Mouse (Mus musculus) 3134 (cell line): ENCODE measurements around the gene Exoc4.

ENCODE experiments used
- DNase-seq: peaks from one replicate; pipeline ENCODE4 v3.0.0-alpha.2; 2011; ENCODE audit warnings: low spot score; ENCODE audit not compliant: insufficient read length; ENCODE audit errors: extremely low read depth

Gene Exoc4

DNA sequence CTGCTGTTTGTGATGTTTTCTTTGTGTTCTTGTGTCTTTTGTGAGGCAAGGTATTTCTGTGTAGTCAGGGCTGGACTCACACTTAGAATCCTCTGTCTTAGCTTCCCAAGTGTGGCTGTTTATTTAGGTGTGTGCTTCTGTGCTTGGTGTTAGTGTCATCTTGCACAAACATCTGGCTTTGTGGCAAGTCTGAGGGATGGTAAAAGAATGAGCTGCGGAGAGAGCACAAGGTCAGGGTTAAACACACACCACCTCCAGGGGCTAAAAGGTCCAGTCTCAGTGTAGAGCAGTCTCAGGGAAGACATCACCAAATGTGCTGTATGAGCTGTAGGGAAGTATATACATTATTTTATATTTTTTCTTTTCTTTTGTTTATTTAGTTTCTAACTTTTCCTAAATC is 57.1 kb downstream of the Exoc4 start:
- DNase-seq, result no peak

DNA sequence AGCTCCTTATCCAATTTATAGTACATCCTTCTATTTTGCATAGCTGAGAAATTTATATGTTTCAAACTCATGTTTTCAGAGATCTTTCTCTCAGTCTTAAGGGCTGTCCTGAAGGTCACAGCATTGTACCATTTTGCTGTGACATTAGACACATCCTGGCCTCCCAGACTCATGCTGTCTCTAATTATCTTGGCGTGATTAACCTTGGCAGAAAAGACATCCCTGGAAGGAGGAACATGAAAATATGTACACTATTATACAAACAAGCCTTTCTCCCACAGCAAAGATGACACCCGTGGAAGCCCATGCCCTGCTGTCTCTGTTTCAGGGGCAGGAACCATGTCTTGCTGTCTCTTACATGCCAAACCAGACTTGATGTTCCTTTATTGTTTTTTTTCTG is 59.8 kb downstream of the Exoc4 start:
- DNase-seq, result no peak

DNA sequence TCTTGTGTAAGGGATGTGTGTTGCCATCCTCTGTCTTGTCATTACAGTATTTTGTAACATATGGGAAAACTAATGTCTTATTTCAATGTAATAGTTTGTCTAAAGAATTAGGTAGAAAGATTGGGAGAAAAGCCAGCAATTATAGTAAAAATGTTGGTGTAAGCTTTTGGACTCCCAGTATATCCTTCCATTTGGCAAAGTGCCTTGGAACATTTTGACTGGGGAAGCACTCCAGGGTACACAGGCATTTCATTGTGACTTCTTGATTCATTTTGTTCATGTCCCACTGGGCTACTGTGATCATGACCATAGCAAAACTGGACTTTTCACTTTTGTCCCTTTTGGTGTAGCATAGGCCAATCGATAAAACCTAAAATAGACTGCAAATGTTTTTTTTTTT is 61.6 kb downstream of the Exoc4 start:
- DNase-seq, result no peak

DNA sequence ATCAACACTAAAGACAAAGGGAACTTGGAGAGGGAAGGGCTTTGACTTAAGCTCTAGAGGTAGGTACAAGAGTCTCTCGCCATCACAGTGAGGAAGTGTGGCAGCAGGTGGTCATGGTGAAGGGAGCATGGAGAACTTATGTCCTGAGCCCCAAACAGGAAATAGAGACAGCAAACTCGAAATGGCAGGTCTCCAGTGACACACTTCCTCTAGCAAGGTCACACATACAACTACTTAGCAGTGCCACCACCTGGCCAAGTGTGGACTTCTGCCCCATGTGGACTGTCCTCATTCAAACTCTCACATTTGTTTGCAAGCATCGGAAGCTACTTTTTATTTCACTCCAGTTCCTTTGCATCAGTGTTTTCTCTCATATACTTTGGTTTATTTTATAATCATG is 74.0 kb downstream of the Exoc4 start:
- no peak for DNase-seq

DNA sequence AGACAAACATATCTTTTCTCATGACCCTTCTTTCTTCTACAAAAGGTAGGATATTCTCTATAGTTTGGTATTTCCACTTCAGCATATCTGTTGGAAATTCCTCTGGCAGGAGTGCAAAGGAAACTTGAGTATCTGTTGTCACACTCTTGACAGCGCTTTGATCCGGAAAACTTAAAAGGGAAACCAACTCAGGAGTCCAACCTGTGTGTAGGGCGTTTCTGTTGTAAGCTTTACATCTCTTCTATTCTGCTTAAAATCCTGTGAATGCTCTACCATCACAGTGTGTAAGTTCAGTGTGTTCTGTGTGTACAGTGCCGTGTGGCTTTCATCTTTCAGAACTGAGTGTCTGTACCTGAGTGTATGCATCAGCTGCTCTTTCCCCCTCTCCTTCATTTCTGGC is 74.5 kb downstream of the Exoc4 start:
- DNase-seq, result no peak

DNA sequence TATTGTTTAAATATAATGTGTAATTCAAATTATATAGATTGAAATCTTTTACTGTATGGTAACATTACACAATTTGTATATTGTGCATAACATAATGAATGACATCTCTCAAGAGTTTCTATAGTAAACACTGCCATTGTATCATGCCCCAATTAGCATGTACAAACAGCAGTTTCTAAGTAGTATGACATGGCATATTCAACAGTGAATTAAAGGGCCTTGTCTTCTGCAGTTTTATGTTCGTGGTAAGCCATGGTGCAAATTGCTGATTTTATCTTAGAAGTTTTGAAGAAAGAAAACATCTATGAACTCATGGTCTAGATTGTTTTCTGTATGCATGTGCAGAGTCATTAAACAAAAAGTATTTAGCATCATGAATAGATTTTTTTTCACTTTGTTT is 79.4 kb downstream of the Exoc4 start:
- DNase-seq, result no peak

DNA sequence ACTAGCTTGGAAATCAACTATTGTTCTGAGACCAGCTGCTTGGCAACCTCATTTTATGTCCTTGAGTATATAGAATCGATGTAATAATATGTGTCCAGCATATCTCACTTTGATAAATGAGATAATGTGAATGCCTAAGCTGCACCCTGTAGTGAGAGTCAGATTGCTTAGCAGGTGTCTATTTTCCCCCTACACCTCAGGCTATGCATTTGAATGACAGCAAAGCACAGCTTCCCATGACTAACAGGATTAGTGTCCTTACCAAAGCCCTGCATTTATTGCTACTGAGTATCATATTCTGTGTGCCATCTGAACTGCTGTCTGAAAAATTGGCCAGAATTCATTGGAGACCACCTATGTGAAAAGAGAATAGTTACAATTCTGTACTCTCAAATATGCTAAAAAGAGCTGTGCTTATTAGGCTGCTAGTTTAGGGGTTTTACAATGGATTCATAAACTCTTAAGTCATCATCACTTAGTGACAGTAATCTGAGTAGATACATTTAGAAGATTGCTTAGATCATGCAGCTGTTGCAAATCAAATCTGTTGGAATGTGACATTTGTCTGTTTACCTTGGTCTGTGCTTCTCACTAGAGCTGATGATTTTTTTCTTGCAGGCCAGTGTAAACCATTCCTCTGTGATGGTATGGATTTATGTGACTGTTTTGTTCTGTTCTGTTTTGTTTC is 98.3 kb downstream of the Exoc4 start:
- DNase-seq, result no peak

DNA sequence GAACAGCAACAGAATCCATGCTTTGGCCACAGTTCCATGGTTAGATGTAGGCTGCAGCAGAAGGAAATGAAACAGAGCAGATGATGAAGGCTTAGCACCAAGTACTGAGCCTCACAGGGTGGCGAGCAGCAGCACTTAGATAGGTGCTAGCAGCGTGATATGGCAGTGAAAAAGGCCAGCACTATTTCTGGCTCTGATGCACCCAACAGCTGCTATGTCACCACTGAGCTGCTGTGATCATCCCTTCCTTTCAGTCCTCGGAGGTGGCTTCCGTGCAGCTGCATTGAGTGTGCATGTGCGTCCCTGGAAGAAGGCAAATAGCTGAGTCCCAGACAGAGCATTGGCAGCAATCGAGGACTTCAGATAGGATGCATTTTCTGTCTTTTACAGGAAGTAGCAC is 112.7 kb downstream of the Exoc4 start:
- no peak for DNase-seq

DNA sequence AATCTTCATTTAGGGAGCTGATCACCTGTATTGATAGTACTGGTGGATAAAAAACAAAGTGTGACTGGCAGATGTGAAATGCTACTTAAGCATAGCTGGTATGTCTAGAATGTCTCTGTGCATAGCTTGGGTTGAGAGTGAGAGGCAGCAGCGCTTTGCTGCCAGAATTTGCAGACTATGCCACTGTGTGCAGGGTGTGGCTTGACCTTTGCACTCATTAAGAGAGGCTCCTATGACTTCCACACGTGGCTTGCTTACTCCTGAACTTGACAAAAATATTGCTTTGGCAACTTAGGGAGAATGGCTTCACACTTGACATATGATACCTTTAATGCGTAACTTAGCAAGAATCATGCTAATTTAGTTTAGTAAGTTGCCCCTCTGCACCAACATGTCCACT is 131.6 kb downstream of the Exoc4 start:
- DNase-seq, result no peak

DNA sequence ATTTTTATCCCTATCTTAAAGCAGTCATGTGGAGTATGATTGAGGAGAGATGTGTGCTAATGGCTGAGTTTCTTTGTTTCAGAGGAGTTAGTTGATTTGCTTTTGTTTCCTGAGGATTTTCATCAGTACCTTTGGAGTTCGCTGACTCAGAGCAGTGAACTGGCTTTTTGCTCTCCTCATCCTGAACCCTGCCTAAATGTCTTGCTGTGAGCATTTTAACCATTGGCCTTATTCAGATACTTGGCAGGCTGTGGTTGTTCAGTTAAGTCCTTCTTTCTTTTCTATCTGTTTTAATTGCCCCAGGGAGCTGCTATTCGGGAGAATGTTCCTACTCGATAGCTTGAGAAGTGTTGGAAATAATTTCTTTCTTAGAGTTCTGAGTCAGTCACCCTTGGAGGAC is 133.3 kb downstream of the Exoc4 start:
- DNase-seq, result no peak

DNA sequence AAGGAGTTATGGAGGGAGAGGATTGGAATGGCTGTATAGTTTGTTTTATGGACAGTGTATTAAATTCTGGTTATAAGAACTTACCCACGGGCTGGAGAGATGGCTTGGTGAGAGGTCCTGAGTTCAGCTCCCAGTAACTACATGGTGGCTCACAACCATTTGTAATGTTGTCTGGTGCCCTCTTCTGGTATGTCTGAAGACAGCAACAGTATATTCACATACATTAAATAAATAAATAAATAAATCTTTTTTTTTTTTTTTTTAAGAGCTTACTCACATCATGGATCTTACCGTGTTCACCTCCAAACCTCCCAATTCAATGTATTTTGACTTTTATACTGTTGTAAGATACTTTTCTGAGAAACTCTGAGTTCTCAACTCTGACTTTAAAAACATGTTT is 143.1 kb downstream of the Exoc4 start:
- DNase-seq, result no peak

DNA sequence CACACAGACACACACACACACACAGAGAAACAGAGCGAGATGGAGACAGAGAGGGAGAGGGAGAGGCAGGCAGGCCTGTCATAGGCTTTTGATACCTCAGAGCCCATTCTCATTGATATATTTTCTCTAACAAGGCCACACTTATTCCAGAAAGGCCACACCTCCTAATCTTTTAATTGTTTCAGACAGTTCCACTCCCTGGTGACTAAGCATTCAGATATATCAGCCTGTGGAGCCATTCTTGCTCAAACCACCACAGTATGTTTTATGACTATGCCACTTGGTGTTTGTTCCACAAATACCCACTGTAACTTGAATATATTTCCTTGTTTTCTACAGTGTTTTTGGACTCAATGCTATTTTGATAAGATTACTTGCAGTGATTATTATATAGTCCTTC is 150.6 kb downstream of the Exoc4 start:
- no peak for DNase-seq

DNA sequence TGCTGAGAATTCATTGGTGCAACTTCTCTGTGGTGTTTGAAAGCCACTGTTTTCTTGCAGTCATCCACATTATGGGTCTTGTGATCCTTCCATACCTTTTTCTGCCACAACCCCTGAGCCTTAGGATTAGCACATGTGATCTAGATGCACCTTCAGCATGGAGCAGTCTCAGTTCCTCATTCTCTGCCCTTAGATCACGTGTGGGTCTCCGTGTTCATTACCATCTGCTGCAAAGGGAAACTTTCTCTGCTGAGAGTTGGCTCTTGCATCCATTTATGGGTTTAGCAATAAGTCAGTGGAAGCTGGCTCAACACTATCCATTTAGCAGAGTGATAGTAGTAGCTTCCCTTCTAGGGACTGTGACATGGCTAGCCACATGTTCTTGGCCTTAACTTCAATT is 152.3 kb downstream of the Exoc4 start:
- DNase-seq, result no peak

DNA sequence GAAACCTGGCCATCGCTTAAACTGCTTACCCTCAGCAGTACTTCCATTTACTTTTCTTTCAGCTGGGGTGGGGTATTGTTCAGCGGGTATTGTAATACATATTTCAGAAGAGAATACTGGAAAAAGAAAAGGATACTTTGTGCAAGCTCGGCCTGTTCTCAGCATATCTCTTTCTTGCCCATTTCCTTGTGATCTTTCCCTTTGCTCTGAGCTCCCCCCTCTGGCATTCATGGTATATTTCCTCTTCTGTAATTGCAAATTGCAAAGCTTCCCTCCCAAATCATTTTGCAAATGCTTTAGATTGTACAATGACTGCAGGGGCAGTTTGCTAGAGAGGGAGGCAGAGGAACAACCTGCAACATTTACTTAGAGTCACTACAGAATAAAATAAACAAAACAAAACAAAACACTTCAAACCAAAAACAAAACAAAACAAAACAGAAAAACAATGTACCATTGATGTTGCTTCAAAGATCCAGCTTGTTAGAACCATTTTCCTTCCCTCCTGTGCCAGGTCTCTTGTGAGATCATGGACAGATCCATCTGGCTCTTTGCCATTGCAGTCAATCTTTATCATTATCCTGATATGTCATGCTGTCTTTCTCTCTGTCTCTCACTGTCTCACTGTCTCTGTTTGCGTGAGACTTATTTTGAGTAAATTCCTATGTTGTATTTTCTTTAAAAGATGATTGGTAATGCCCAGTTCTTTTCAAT is 156.8 kb downstream of the Exoc4 start:
- DNase-seq, result no peak

DNA sequence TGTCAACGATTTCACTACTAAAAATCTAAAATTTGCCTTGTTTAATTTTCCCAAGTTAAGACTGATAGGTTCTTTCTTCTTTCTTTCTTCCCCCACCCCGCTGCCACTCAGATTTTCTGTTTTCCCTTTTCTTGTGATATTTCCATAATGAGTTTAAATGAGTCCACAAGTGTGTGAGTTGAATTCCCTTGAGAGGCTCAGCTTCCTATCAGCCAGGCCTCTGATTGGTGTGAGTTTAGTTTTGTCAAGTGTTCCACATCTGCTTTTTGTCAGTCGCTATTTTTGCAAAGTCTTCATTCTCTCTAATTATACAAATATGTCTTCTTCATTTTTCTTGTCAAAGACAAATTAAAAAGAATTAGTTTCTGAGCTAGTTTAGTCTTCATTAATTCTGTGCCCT is 160.7 kb downstream of the Exoc4 start:
- DNase-seq, result no peak

DNA sequence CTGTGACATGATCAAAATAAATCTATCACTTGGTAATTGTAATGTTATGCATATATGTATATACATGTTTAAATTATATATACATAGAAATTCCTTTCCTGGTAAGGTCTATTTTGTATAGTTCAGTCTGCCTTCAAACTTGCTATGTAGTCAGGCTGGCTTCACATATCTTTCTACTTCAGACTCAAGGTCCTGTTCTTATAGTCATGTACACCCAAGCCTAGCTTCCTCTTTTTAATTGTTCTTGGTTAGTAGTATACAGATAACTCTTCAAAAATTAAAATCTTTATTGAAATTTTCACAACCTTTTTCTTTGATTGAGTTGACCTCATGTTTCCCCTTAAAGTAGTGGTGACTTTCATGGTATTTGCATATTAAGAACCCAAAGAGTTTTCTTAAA is 176.1 kb downstream of the Exoc4 start:
- no peak for DNase-seq

DNA sequence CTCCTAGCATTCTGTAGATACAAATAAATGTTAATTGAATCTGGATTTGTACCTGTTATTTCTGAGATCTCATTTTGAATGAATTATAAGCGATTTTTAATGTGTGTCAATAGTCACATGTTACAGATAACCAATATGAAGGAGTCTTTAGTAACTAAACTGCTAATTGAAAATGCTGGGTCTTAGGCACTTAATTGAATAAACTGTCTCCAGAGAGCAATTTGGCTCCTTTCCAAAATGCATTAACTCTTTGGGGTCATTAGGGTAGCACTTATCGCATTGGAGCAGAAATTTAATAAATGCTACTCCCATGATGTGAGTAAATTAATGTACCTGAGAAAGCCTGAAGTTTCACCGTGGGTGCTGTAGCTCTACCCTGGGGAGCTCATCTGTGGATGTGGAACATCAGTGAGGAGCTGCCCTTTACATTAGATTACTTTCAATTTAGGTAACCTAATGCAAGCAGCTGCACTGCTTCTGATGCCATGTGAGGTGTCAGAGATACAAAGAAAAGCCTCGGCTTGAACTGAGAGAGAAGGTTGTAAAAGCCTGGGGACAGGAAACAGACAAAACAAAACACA is 182.4 kb downstream of the Exoc4 start:
- no peak for DNase-seq

DNA sequence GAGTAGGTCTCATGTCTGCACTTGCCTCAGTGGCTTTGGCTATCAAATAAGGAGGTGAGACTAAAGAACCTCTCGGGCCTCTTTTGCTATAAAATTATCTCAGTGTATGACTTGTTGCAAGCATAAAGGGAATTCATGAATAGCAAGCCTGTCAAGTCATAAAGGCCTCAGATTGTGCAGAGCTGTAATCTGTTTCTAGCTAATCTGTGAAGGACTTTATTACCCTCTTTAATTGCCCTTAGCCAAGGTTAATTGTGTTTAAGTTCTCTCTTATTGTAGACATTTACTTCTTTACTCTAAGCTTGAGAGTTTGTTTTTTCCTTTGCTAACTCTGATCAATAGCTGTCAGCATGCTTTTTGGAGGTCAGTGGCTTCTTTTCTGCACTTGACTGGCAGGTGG is 191.6 kb downstream of the Exoc4 start:
- DNase-seq, result no peak

DNA sequence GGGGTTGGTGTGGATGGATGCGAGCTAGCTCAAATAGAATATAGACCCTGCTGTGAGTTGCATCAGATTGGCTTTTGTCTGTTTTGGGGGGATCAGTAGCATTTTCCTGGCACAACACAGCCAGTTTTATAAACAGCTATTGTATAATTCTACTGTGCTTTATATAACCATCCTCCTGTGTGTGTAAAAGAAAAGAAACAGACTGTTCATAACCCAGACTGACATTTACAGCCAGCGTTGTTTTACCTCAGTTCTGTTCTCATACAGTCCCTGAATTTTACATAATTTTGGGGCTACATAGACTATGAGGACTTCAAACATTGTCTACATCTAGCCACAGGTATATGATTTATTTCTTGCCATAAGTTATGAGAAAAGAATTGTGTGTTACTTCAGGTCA is 204.9 kb downstream of the Exoc4 start:
- DNase-seq, result no peak

DNA sequence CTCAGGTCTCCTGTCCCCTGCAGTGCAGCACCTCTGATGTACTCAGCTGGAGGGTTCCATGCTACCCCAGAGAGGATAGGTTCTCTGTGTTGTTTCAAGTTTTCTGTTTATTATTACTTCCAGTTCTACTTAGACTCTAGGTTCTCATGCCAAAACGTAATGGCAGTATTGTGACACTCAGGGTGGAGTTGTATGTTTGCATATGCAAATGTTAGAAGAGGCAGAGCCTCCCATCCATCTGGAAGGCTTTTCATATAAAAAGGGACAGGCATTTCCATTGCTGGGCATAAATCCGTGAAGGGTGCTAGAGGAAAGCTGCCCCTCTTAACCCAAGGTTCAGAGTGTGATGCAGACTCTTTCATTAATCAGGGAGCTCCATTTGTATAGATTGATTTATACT is 205.5 kb downstream of the Exoc4 start:
- DNase-seq, result no peak

DNA sequence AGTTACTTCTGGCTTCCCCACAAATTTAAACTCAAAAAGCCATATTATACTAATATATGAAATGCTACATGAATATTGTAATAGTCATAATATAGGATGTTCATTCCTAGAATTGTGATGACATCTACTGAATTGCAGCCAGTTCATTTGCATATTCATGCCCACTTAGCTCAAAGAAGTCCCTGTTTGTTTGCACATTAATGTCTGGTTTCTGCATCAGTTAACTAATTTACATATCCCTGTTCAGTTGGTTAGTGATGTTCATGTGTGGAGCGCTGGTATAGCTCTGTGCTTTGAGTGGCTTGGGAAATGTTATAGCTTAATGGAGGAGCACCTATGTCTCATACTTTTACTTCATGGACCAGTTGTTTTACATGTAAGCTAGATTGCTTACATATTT is 206.4 kb downstream of the Exoc4 start:
- no peak for DNase-seq

DNA sequence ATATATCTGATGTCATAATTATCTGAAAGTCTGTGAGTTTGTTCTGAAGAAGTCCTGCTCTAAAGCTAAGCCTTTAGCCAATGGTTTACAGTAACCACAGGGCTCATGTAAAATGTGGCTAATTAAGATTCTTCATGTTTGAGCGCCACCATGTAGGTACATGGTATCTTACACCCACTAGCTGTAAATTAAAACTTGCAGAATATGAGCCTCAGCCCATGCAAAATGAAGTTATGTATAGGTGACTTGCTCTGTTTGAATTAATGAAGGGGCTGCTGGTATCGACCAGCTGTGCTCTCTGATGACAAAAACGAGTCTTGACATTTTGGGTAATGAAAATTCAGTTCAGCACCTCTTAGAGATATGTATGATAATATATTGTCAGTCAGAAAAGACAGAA is 216.0 kb downstream of the Exoc4 start:
- no peak for DNase-seq
